9 mouse cellular contexts compared by ENCODE assay signal in the genomic region with DNA sequence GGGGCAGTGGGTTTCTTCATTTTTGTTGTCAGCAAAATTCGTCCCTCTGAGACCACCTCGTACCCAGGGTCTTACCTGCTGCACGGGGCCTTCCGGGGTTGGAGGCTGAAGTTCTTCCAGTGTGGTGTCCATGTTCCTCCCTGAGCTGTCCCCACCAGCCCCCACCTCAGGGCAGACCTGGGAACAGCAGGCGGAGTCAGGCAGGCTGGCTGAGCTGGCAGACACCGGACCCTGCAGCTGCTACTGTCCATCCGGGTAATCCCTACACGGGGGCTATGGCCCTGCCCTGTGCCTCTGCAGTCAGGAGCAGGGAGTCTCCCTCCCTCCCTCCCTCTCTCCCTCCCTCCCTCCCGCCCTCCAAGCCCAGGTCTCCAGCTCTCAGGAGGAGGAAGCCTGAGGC. TPM values are rescaled to one million over a fixed set of nuclear protein-coding genes. Genes with fewer than 3 reads are reported as not detected.
DNase-seq lines count a peak whose midpoint lies in the region; ATAC-seq and TF ChIP-seq lines count a peak whose summit lies in the region.
"Had no signal": no experiment of that assay in that cellular context is flagged by ENCODE, and none has a peak within 500 bp of the region (broad histone marks: within the 10 kb centered on the region; RNA-seq: fewer than 3 reads in every experiment).

No protein-coding gene starts in this region.

- ATAC-seq in intestine, embryonic 16.5 days: no peak
- no peak for ATAC-seq in intestine, embryonic 15.5 days

- H3K36me3 ChIP-seq in intestine, embryonic 16.5 days (ENCODE audit: control insufficient read depth, insufficient read depth, low read length): peaks cover 12% of the 10 kb centered on the region
- peaks cover 26% of the 10 kb centered on the region for H3K36me3 ChIP-seq in intestine, embryonic 15.5 days
- peaks cover 61% of the 10 kb centered on the region for H3K36me3 ChIP-seq in E14TG2a.4 (ENCODE audit: insufficient read depth, low read length)
- peaks cover 80% of the 10 kb centered on the region for H3K36me3 ChIP-seq in embryonic facial prominence, embryonic 10.5 days (replicated peaks)
- H3K36me3 ChIP-seq in limb, embryonic 10.5 days: peaks cover 78% of the 10 kb centered on the region

- H3K4me1 ChIP-seq in intestine, embryonic 16.5 days (ENCODE audit: control insufficient read depth, insufficient read depth, low read length): peaks cover 20% of the 10 kb centered on the region
- peaks cover 15% of the 10 kb centered on the region for H3K4me1 ChIP-seq in intestine, embryonic 15.5 days (replicated peaks)
- peaks cover 69% of the 10 kb centered on the region for H3K4me1 ChIP-seq in E14TG2a.4 (replicated peaks; ENCODE audit: low read depth, low read length)
- H3K4me1 ChIP-seq in embryonic facial prominence, embryonic 10.5 days: peaks cover 51% of the 10 kb centered on the region
- H3K4me1 ChIP-seq in limb, embryonic 10.5 days: peaks cover 47% of the 10 kb centered on the region

- H3K27ac ChIP-seq in intestine, embryonic 16.5 days (ENCODE audit: low read length): no peak overlapping the region
- H3K27ac ChIP-seq in intestine, embryonic 15.5 days: no peak overlapping the region
- peak overlapping the region; percentile 44 for H3K27ac ChIP-seq in embryonic facial prominence, embryonic 10.5 days (replicated peaks)
- peak overlapping the region; percentile 10; the same call in 1 of the 2 replicates for H3K27ac ChIP-seq in limb, embryonic 10.5 days
- H3K27ac ChIP-seq: layer of hippocampus, adult 2 months had no signal

- WGBS in intestine, embryonic 16.5 days: 35% methylated on average over 8 of the region's 9 CpGs
- WGBS in intestine, embryonic 15.5 days: 33% methylated on average over 8 of the region's 9 CpGs
- WGBS in embryonic facial prominence, embryonic 10.5 days: 26% methylated on average over 9 of the region's 9 CpGs
- 32% methylated on average over 8 of the region's 9 CpGs for WGBS in limb, embryonic 10.5 days

- H3K9ac ChIP-seq in intestine, embryonic 16.5 days (ENCODE audit: low read depth, low read length): 0 out of 2 replicates have a peak overlapping the region, but pooled peaks have one; percentile 8
- H3K9ac ChIP-seq in intestine, embryonic 15.5 days: no peak overlapping the region

- TF ChIP-seq CTCF in E14TG2a.4 (conservative IDR thresholded peaks at IDR 0.05; ENCODE audit: low read length): no peak

- H3K4me3 ChIP-seq in intestine, embryonic 16.5 days (ENCODE audit: low read length): no peak overlapping the region
- H3K4me3 ChIP-seq in intestine, embryonic 15.5 days (replicated peaks): no peak overlapping the region
- H3K4me3 ChIP-seq in E14TG2a.4 (replicated peaks; ENCODE audit: low read length): peak overlapping the region; percentile 66
- H3K4me3 ChIP-seq in embryonic facial prominence, embryonic 10.5 days: peak overlapping the region; percentile 5; the same call in 1 of the 2 replicates
- H3K4me3 ChIP-seq in limb, embryonic 10.5 days: no peak overlapping the region
- H3K4me3 ChIP-seq: layer of hippocampus, adult 2 months had no signal

- H3K4me2 ChIP-seq in intestine, embryonic 16.5 days (ENCODE audit: low read depth, low read length): no peak overlapping the region
- no peak overlapping the region for H3K4me2 ChIP-seq in intestine, embryonic 15.5 days (replicated peaks)

- no peaks in the 10 kb centered on the region for H3K9me3 ChIP-seq in intestine, embryonic 16.5 days (ENCODE audit: control insufficient read depth, low read length)
- H3K9me3 ChIP-seq in intestine, embryonic 15.5 days: no peaks in the 10 kb centered on the region
- no peaks in the 10 kb centered on the region for H3K9me3 ChIP-seq in E14TG2a.4 (ENCODE audit: low read length)
- no peaks in the 10 kb centered on the region for H3K9me3 ChIP-seq in embryonic facial prominence, embryonic 10.5 days
- H3K9me3 ChIP-seq in limb, embryonic 10.5 days (replicated peaks): no peaks in the 10 kb centered on the region

- no peaks in the 10 kb centered on the region for H3K27me3 ChIP-seq in intestine, embryonic 16.5 days (replicated peaks; ENCODE audit: control insufficient read depth, insufficient read depth, low read length)
- no peaks in the 10 kb centered on the region for H3K27me3 ChIP-seq in intestine, embryonic 15.5 days (replicated peaks)
- H3K27me3 ChIP-seq in E14TG2a.4 (ENCODE audit: insufficient read depth, low read length): no peaks in the 10 kb centered on the region
- no peaks in the 10 kb centered on the region for H3K27me3 ChIP-seq in embryonic facial prominence, embryonic 10.5 days (replicated peaks; ENCODE audit: low read depth, poor library complexity, severe bottlenecking)
- no peaks in the 10 kb centered on the region for H3K27me3 ChIP-seq in limb, embryonic 10.5 days (ENCODE audit: low read depth, poor library complexity, severe bottlenecking)

- peak; percentile 58 for DNase-seq in embryonic facial prominence, embryonic 10.5 days (ENCODE audit: low spot score)
- peak; percentile 46 for DNase-seq in limb, embryonic 10.5 days (ENCODE audit: low spot score)
- no peak for DNase-seq in layer of hippocampus, postnatal 25 days (ENCODE audit: extremely low spot score in 1 of 2, low spot score in 1 of 2)
- DNase-seq in lung, postnatal 25 days (ENCODE audit: low spot score): no peak
- DNase-seq: thymus, postnatal 4 days had no signal

RNA-seq across cellular contexts. Expression of gene Thap3, which starts 5.2 kb away (rescaled TPM):
- 27.0 and 29.0 TPM in 2 replicates for polyA plus RNA-seq in intestine, embryonic 16.5 days (2015; fragmentation: Nextera tagmentation; extraction: Ambion mirVana)
- polyA plus RNA-seq in intestine, embryonic 15.5 days (2015; fragmentation: Nextera tagmentation; extraction: Ambion mirVana): 31.2 and 32.0 TPM in 2 replicates
- 33.5 and 34.7 TPM in 2 replicates for polyA plus RNA-seq in embryonic facial prominence, embryonic 10.5 days (2016; fragmentation: Nextera tagmentation; extraction: Ambion mirVana)
- 36.0 and 43.1 TPM in 2 replicates for polyA plus RNA-seq in limb, embryonic 10.5 days (2016; fragmentation: Nextera tagmentation; extraction: Ambion mirVana)
- total RNA-seq in layer of hippocampus, postnatal 25 days (2021): 10 to 100 TPM; 24.3 to 25.5 TPM

RNA-seq across cellular contexts. Expression of gene Phf13, which starts 12.5 kb away (rescaled TPM):
- 15.5 and 16.7 TPM in 2 replicates for polyA plus RNA-seq in intestine, embryonic 16.5 days (2015; fragmentation: Nextera tagmentation; extraction: Ambion mirVana)
- polyA plus RNA-seq in intestine, embryonic 15.5 days (2015; fragmentation: Nextera tagmentation; extraction: Ambion mirVana): 20.4 and 21.0 TPM in 2 replicates
- 29.0 and 32.1 TPM in 2 replicates for polyA plus RNA-seq in embryonic facial prominence, embryonic 10.5 days (2016; fragmentation: Nextera tagmentation; extraction: Ambion mirVana)
- polyA plus RNA-seq in limb, embryonic 10.5 days (2016; fragmentation: Nextera tagmentation; extraction: Ambion mirVana): 26.9 and 33.4 TPM in 2 replicates
- total RNA-seq in layer of hippocampus, postnatal 25 days (2021): 10 to 100 TPM; 11.7 to 12.5 TPM

RNA-seq across cellular contexts. Expression of gene Klhl21, which starts 25.0 kb away (rescaled TPM):
- polyA plus RNA-seq in intestine, embryonic 16.5 days (2015; fragmentation: Nextera tagmentation; extraction: Ambion mirVana): 7.4 and 8.3 TPM in 2 replicates
- polyA plus RNA-seq in intestine, embryonic 15.5 days (2015; fragmentation: Nextera tagmentation; extraction: Ambion mirVana): 10.6 and 10.9 TPM in 2 replicates
- 9.7 and 10.6 TPM in 2 replicates for polyA plus RNA-seq in embryonic facial prominence, embryonic 10.5 days (2016; fragmentation: Nextera tagmentation; extraction: Ambion mirVana)
- 9.7 and 10.6 TPM in 2 replicates for polyA plus RNA-seq in limb, embryonic 10.5 days (2016; fragmentation: Nextera tagmentation; extraction: Ambion mirVana)
- total RNA-seq in layer of hippocampus, postnatal 25 days (2021): 10 to 100 TPM; 19.1 to 20.7 TPM

RNA-seq across cellular contexts. Expression of gene Zbtb48, which starts 43.9 kb away (rescaled TPM):
- 13.5 and 16.6 TPM in 2 replicates for polyA plus RNA-seq in intestine, embryonic 16.5 days (2015; fragmentation: Nextera tagmentation; extraction: Ambion mirVana)
- polyA plus RNA-seq in intestine, embryonic 15.5 days (2015; fragmentation: Nextera tagmentation; extraction: Ambion mirVana): 15.6 and 19.0 TPM in 2 replicates
- polyA plus RNA-seq in embryonic facial prominence, embryonic 10.5 days (2016; fragmentation: Nextera tagmentation; extraction: Ambion mirVana): 25.0 and 26.4 TPM in 2 replicates
- polyA plus RNA-seq in limb, embryonic 10.5 days (2016; fragmentation: Nextera tagmentation; extraction: Ambion mirVana): 24.5 and 26.5 TPM in 2 replicates
- 10 to 100 TPM; 11.0 to 15.8 TPM for total RNA-seq in layer of hippocampus, postnatal 25 days (2021)

RNA-seq across cellular contexts. Expression of gene Dnajc11, which starts 50.1 kb away (rescaled TPM):
- polyA plus RNA-seq in intestine, embryonic 16.5 days (2015; fragmentation: Nextera tagmentation; extraction: Ambion mirVana): 71.0 and 73.6 TPM in 2 replicates
- polyA plus RNA-seq in intestine, embryonic 15.5 days (2015; fragmentation: Nextera tagmentation; extraction: Ambion mirVana): 73.2 and 75.6 TPM in 2 replicates
- polyA plus RNA-seq in embryonic facial prominence, embryonic 10.5 days (2016; fragmentation: Nextera tagmentation; extraction: Ambion mirVana): 113 and 121 TPM in 2 replicates
- polyA plus RNA-seq in limb, embryonic 10.5 days (2016; fragmentation: Nextera tagmentation; extraction: Ambion mirVana): 121 TPM in 2 replicates
- 10 to 100 TPM; 62.7 to 69.7 TPM for total RNA-seq in layer of hippocampus, postnatal 25 days (2021)

Comparison
In these comparisons a context has a peak if more than half of its experiments do, and no peak if none do; other contexts are left out.
1. H3K27ac ChIP-seq: peak in embryonic facial prominence, embryonic 10.5 days (single experiment) and limb, embryonic 10.5 days (single experiment); none in intestine, embryonic 16.5 days (single experiment) and intestine, embryonic 15.5 days (single experiment).
2. H3K4me3 ChIP-seq: peak in E14TG2a.4 (single experiment) and embryonic facial prominence, embryonic 10.5 days (single experiment); none in intestine, embryonic 16.5 days (single experiment), intestine, embryonic 15.5 days (single experiment) and limb, embryonic 10.5 days (single experiment).
3. DNase-seq: peak in embryonic facial prominence, embryonic 10.5 days (single experiment) and limb, embryonic 10.5 days (single experiment); none in layer of hippocampus, postnatal 25 days (0 of 2) and lung, postnatal 25 days (single experiment).